Mouse (Mus musculus) small intestine, adult 2 months (tissue): Measurements from ENCODE around the gene Olfr448.

Experiments used
- CTCF ChIP-seq: fragments of 200-500 bp; IDR thresholded peaks from 2 replicates; pipeline ENCODE4 v1.5.1; 2012; ENCODE audit warnings: low read depth, mild to moderate bottlenecking, control low read depth, inconsistent platforms, low read length, moderate library complexity, mixed read lengths; ENCODE audit not compliant: insufficient replicate concordance, insufficient read length; ENCODE audit errors: extremely low read depth
- POLR2A ChIP-seq: fragments of 200-500 bp; IDR thresholded peaks from 2 replicates; pipeline ENCODE4 v1.6.1; 2012; ENCODE audit warnings: low read depth, mild to moderate bottlenecking, control low read depth, inconsistent platforms, low read length, moderate library complexity

DNA sequence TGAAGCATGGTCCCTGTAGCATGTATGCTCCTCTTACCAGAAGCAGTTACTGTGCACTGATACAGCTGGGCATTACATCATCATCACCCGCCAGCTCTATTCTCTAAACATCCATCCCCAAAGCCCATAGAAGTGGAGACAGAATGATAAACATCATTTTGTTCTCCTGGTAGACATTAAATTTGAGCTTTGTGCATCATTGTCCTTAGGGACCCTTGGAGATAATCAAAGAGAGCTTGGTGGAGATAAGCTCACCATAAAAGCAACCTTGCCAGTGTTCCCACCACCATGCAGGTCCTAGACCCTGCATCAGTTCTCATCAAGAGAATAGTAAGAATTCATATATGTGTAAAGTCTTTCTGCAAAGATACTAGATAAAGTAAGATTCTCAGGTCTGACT is at the start of gene Olfr448:
- TF ChIP-seq CTCF (no peak), POLR2A (no peak)
